8 mouse cellular contexts compared by ENCODE assay signal in the genomic region with DNA sequence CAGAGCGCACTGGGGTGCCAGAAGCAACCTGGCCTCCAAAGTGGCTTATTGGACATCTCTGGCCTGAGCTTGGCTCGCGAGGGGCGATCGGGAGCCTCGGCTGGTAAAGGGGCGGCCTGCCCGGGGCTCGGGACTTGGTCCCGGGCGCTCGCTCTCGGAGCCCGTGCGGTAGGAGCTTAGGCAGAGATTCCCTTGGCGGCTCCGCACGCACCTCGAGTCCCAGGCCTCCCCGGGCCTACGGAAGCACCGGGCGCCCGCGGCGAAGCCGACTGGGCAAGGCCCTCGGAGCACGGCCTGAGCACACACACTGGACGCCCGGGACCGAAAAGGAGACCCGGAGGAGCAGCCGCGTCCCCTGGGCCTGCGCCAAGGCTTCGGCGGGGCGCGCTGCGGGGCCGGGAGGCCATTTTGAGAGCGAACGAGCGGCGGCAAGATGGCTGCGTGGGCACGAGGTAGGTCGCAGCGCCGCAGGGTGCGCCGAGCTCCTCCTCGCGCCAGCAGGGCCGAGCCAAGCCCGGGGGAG. TPM values are rescaled to one million over a fixed set of nuclear protein-coding genes. Genes with fewer than 3 reads are reported as not detected.
A peak's percentile ranks its signal among the peaks of the same experiment; 100 is the strongest.
DNase-seq lines count a peak whose midpoint lies in the region; ATAC-seq and TF ChIP-seq lines count a peak whose summit lies in the region.

No protein-coding gene starts in this region.

- intact Hi-C loops in gastrocnemius, postnatal 36 days (cut with DNase I): no loop called here

- H3K27ac ChIP-seq in heart, embryonic 11.5 days (ENCODE audit: low read depth, low read length): no peak overlapping the region
- no peak overlapping the region for H3K27ac ChIP-seq in ES-Bruce4 (ENCODE audit: insufficient read depth, low read length)
- H3K27ac ChIP-seq in embryonic fibroblast, embryonic 13.5 days (ENCODE audit: insufficient read depth, low read length): no peak overlapping the region
- no peak overlapping the region for H3K27ac ChIP-seq in liver, embryonic 13.5 days

- H3K4me1 ChIP-seq in heart, embryonic 11.5 days (ENCODE audit: control insufficient read depth, insufficient read depth, low read length): peaks cover 12% of the 10 kb centered on the region
- H3K4me1 ChIP-seq in ES-Bruce4 (ENCODE audit: control insufficient read depth, insufficient read depth, low read length): no peaks in the 10 kb centered on the region
- H3K4me1 ChIP-seq in embryonic fibroblast, embryonic 13.5 days (ENCODE audit: control insufficient read depth, insufficient read depth, low read length): no peaks in the 10 kb centered on the region; the same call in 1 of the 2 replicates
- H3K4me1 ChIP-seq in liver, embryonic 13.5 days (replicated peaks): no peaks in the 10 kb centered on the region

- no peak for TF ChIP-seq EP300 in ES-Bruce4 (IDR thresholded peaks at IDR 0.05; ENCODE audit: insufficient read depth, low read depth, low read length)

- no peak for TF ChIP-seq POLR2A in ES-Bruce4 (IDR thresholded peaks at IDR 0.05; ENCODE audit: insufficient read depth, low read length)
- TF ChIP-seq POLR2A in embryonic fibroblast, embryonic 13.5 days (IDR thresholded peaks at IDR 0.05; ENCODE audit: low read depth, low read length): no peak

- no peaks in the 10 kb centered on the region for H3K9me3 ChIP-seq in heart, embryonic 11.5 days (replicated peaks; ENCODE audit: control insufficient read depth, low read length)
- H3K9me3 ChIP-seq in ES-Bruce4 (replicated peaks; ENCODE audit: control insufficient read depth, insufficient read depth, low read length, poor library complexity, severe bottlenecking): no peaks in the 10 kb centered on the region
- H3K9me3 ChIP-seq in liver, embryonic 13.5 days (replicated peaks): no peaks in the 10 kb centered on the region

- peak overlapping the region; percentile 70 for H3K4me2 ChIP-seq in heart, embryonic 11.5 days
- H3K4me2 ChIP-seq in liver, embryonic 13.5 days: peak overlapping the region; percentile 43

- peaks cover 89% of the 10 kb centered on the region for H3K27me3 ChIP-seq in heart, embryonic 11.5 days (ENCODE audit: control insufficient read depth, insufficient read depth, low read length)
- 0 out of 2 replicates have a peak, but pooled peaks cover 2% of the 10 kb centered on the region for H3K27me3 ChIP-seq in ES-Bruce4 (ENCODE audit: control insufficient read depth, insufficient read depth, low read length, poor library complexity, severe bottlenecking)
- peaks cover 100% of the 10 kb centered on the region for H3K27me3 ChIP-seq in liver, embryonic 13.5 days

- H3K4me3 ChIP-seq in heart, embryonic 11.5 days (ENCODE audit: low read depth, low read length): peak overlapping the region; percentile 39
- peak overlapping the region; percentile 39 for H3K4me3 ChIP-seq in ES-Bruce4 (ENCODE audit: low read depth, low read length)
- H3K4me3 ChIP-seq in embryonic fibroblast, embryonic 13.5 days (ENCODE audit: insufficient read depth, low read length): peak overlapping the region; percentile 18; the same call in 1 of the 2 replicates
- peak overlapping the region; percentile 21 for H3K4me3 ChIP-seq in liver, embryonic 13.5 days (replicated peaks)

- H3K9ac ChIP-seq in heart, embryonic 11.5 days (ENCODE audit: low read depth, low read length): no peak overlapping the region
- peak overlapping the region; percentile 59 for H3K9ac ChIP-seq in ES-Bruce4 (ENCODE audit: low read depth, poor library complexity, severe bottlenecking)
- H3K9ac ChIP-seq in liver, embryonic 13.5 days: no peak overlapping the region

- no peak for TF ChIP-seq CTCF in ES-Bruce4 (IDR thresholded peaks at IDR 0.05; ENCODE audit: low read depth, low read length)
- no peak for TF ChIP-seq CTCF in embryonic fibroblast, embryonic 13.5 days (IDR thresholded peaks at IDR 0.05; ENCODE audit: borderline replicate concordance, insufficient read depth, low read length)

- H3K36me3 ChIP-seq in heart, embryonic 11.5 days (ENCODE audit: control insufficient read depth, insufficient read depth, low read length): no peaks in the 10 kb centered on the region
- H3K36me3 ChIP-seq in ES-Bruce4 (ENCODE audit: control insufficient read depth, insufficient read depth, low read length, poor library complexity, severe bottlenecking): no peaks in the 10 kb centered on the region
- no peaks in the 10 kb centered on the region for H3K36me3 ChIP-seq in liver, embryonic 13.5 days

- DNase-seq in heart, adult 11 months: no peak
- DNase-seq in liver, embryonic 13.5 days: no peak
- no peak for DNase-seq in gastrocnemius, postnatal 36 days
- no peak for DNase-seq in kidney, postnatal 14 days
- DNase-seq in urinary bladder, adult 2 months (ENCODE audit: low spot score): no peak

- no peak for ATAC-seq in heart, embryonic 11.5 days (replicated peaks; ENCODE audit: insufficient number of reproducible peaks, low FRiP score, low TSS enrichment)
- ATAC-seq in liver, embryonic 13.5 days (ENCODE audit: low read depth): no peak

- WGBS in heart, embryonic 11.5 days (ENCODE audit: insufficient replicate concordance): 2% methylated on average over 57 of the region's 57 CpGs
- 5% methylated on average over 57 of the region's 57 CpGs for WGBS in liver, embryonic 13.5 days (ENCODE audit: insufficient replicate concordance)

RNA-seq across cellular contexts. Expression of a gene that starts 49.1 kb away (rescaled TPM):
- 23.9 and 28.1 TPM in 2 replicates for polyA plus RNA-seq in heart, embryonic 11.5 days (2014; fragmentation: Nextera tagmentation; extraction: Ambion mirVana)
- polyA plus RNA-seq in ES-Bruce4 (2011; ENCODE audit: insufficient read depth, insufficient read length, low read depth, missing spikeins): 75.8 and 78.3 TPM in 2 replicates
- polyA plus RNA-seq in embryonic fibroblast, embryonic 13.5 days (2011; ENCODE audit: insufficient read length, low read depth, missing spikeins): 53.6 and 60.5 TPM in 2 replicates
- 15.4 and 18.5 TPM in 2 replicates for polyA plus RNA-seq in liver, embryonic 13.5 days (2015; fragmentation: Nextera tagmentation; extraction: Ambion mirVana)
- total RNA-seq in gastrocnemius, postnatal 36 days (2021): 10 to 100 TPM; 30.6 to 34.2 TPM
- polyA plus RNA-seq in urinary bladder, adult 2 months (2012; rRNA removed): 50.9 and 56.0 TPM in 2 replicates
